Mouse (Mus musculus): ENCODE measurements around the gene Gm45140. TPM values are rescaled to one million over a fixed set of nuclear protein-coding genes. Genes with fewer than 3 reads are reported as not detected.
A peak's percentile ranks its signal among the peaks of the same experiment; 100 is the strongest.

Gene Gm45140
- polyA plus RNA-seq, 3 experiments from 2014 or later: 3.6 to 6.6 (median 4.6) TPM

- no peak for ATAC-seq
These were observed 9.6 kb upstream of the Gm45140 start for GRCm38 (mm10) chr6:87845031-87845695.

DNA sequence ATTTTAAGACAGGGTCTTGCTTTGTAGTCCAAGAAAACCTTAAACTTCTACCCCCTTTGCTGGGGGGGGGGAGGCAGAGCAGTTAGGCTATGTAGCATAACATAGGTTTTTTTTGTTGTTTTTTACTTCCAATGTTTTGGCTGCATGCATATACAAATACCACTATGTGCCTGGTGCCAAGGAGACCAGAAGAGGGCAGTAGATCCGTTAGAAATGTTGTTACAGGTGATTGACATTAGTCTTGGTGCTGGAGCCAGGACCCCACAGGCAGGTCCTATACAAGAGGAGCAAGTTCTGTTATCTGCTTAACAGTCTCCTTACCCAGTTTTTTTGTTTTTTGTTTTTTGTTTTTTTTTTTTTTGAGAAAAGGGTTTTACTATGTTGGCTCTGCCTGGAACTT, 6.7 kb upstream of the Gm45140 start:
- ATAC-seq: no peak

GRCm38 (mm10) chr6:87841635-87842034, 6.0 kb upstream of the Gm45140 start:
- no peak for ATAC-seq

- no peak for ATAC-seq
These were observed 4.3 kb upstream of the Gm45140 start for GRCm38 (mm10) chr6:87839797-87840341.

- peak; percentile 87 for ATAC-seq
These were observed 3.1 kb upstream of the Gm45140 start, which contains the start of gene Isy1 for GRCm38 (mm10) chr6:87838551-87839197. Gene Isy1, minus strand, starts transcription at chr6:87838798.

GRCm38 (mm10) chr6:87820366-87820765, 15.2 kb downstream of the Gm45140 start:
- no peak for ATAC-seq

GRCm38 (mm10) chr6:87814486-87814885, 21.1 kb downstream of the Gm45140 start:
- no peak for ATAC-seq

DNA sequence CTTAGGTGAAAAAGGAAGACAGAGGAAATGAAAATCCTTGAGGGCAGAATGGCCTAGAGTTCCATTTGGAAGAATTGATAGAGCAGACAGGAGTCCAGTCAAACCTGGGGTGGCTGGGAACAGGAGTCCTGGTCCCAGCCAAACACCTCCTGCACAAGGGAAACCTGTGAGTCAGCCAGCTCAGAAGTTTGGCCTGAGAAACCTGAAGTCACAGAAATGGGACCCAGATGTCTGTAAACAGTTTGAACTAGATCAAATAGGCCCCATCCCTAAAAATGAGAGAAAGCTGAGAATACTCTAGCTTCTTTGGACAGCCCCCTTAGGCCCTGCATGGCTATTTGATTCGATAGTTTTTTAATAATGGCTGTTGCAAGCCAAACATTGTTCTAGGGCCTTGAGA, 22.9 kb downstream of the Gm45140 start:
- no peak for ATAC-seq

DNA sequence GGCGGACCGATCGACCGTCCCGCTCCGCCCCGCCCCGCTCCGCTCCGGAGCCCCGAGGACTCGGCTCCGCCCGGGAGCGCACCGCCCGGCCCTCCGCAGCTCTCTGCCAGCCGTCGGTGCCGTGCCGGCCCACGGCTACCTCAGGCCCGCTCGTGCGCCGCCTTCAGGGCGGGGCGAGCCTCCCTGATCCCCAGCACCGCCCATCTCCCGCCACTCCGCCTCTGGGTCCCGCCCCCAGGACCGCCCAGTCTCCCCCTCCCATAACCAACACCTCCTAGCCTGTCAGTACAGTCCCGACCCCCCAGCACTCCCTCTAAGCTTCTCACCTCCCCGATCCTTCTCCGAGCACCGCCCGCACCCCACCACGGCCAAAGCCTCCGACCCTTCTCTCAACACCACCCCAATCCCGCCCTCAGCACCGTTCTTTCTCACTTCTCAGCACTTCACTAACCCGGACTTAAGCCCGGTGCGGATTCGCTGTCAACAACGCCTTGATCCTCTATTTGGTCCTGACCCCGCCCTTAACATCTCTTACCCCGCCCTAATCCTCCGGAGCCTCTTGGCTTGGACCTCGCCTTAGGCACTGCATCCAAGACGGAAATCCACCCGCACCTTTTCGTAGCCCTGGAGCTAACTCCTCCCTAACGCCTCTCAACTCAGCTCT, 23.8 kb downstream of the Gm45140 start, which contains the start of gene Rab43:
Gene Rab43, minus strand, starts transcription at position 490 of the 664 bp plus-strand sequence.
- ATAC-seq: peak; percentile 71

DNA sequence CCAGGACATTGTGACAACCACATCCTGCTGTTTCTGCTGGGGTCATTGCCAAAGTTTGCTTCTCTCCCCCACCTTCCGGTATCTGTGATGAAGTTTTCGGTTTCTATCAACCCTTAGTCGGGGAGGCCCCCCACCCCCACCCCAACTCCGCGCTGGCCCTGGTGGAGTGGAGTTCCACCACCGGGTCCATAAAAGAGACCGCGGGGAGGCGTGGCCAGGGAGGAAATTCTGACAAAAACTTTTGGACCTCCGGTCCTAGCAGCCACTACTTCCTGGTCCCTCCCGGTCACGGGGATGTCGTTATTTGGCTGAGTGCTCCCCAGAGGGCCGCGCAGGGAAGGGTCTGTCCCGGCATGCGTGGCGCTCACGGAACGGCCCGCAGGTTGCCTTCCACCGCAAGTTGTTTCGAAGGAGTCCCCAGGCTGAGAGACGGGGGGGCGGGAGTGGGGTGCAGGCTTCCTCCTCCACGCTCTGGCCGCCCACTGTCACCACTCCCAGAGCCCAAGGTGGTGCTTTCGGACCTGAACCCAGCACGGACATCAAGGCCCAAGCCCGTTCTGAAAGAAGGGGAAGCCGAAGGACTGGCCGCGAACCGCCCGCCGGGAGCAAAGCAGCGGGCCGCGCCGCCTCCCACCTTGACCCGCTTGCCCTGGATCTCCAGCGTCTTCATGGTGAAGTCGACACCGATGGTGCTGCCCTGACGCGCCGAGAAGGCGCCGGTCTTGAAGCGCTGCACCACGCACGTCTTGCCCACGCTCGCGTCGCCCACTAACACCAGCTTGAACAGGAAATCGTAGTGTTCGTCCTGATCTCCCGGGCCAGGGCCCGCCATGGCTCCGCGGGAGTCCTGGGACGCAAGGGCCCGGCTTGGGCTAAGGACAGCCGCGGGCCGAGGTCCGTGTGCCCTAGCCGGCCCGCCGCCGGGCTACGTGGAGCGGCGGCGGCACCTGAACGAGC, 24.6 kb downstream of the Gm45140 start:
- peak; percentile 75 for ATAC-seq

DNA sequence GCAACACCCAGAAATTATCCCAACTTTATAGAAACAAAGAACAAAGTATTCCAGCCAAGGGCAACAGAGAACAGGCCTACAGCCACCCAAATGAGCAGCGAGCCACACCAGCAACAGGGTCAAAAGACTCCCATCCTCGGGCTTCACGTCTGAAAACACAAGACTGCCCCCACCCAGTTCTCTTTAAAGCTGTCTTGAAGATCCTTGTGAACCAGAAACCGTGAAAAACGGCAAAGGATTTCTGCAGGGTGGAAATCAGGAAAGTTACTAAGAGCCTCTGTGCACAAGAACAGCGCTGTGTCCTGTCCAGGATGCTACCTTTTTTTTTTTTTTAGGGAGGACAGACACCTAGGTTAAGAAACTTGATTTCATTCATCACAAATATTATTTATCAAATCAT, 25.3 kb downstream of the Gm45140 start:
- no peak for ATAC-seq

GRCm38 (mm10) chr6:87809651-87810161, 25.9 kb downstream of the Gm45140 start:
- no peak for ATAC-seq

DNA sequence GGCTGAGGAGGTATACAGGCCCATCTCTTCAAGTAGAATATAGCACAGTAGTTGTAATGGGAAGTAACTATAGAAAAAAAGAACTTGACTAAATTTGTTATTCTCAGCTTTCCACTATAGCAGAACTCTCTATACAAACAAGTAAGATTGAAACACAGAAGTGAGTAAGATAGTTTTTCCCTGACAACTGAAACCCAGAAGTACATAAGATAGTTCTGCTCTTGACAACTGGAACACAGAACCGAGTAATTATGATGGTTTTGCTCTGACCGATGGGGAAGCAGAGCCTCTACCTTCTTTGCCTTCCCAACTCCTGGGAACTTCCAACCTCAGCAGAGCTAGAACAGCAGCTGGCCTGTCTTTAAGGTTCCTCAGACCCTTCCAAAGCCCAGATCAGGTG, 26.5 kb downstream of the Gm45140 start:
- no peak for ATAC-seq

DNA sequence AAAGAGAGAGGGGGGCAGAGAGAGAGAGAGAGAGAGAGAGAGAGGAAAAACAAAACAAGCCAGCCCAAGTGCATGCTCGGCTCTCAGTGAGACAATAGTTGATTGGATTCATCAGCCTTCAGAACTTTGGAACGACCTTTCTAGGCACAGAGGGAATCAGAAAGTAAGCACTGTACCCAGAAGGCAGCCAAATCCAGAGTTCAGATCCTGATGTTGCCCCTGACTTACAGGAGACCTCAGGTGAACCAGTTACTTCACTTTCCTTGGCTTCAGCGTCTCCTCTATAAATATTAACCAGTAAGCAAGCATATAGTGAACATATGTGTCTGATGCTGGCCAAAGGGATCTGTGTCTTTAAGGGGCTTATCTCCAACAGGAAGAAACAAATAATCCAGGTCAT, 27.1 kb downstream of the Gm45140 start:
- ATAC-seq: no peak

GRCm38 (mm10) chr6:87807735-87808440, 27.7 kb downstream of the Gm45140 start:
- ATAC-seq: no peak

GRCm38 (mm10) chr6:87806857-87807256, 28.7 kb downstream of the Gm45140 start:
- ATAC-seq: no peak

GRCm38 (mm10) chr6:87806028-87806427, 29.6 kb downstream of the Gm45140 start:
- no peak for ATAC-seq

DNA sequence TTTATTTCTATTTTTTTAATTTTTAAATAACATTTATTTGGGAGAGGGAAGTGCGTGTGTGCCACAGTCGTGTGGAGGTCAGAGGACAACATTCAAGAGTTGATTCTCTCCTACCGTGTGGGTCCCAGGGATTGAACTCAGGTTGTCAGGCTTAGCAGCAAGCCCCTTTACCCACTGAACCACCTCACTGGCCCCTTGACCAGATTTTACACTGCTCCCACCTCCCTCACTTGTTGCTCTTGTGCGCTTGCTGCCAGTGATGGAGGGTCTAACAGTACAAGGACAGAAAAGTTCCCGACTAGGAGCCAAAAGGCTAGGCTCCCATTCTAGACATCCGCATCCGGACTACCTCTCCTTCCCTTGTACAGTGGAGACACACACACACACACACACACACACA, 30.1 kb downstream of the Gm45140 start:
- no peak for ATAC-seq

- ATAC-seq: no peak
These were observed 30.7 kb downstream of the Gm45140 start for GRCm38 (mm10) chr6:87804886-87805285.

DNA sequence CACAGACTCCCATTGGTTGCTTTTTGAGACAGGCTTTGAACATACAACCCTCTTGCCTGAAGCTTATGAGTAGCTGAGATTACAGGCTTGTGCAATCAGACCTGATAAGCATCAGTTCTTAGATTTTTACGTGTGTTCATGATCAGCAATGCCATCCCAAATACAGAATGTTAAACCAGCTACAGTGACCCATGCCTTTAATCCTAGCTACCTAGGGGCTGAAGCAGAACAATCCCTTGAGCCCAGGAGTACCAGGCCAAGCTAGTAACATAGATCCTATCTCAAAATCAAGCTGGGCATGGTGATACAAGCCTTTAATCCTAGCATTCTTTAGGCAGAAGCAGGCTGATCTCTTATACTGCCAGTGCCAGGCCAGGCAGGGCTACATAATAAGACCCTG, 31.6 kb downstream of the Gm45140 start:
- no peak for ATAC-seq

- ATAC-seq: no peak
These were observed 33.1 kb downstream of the Gm45140 start for GRCm38 (mm10) chr6:87802462-87802861.
